Mouse (Mus musculus): ENCODE measurements around the gene Disc1.

DNA sequence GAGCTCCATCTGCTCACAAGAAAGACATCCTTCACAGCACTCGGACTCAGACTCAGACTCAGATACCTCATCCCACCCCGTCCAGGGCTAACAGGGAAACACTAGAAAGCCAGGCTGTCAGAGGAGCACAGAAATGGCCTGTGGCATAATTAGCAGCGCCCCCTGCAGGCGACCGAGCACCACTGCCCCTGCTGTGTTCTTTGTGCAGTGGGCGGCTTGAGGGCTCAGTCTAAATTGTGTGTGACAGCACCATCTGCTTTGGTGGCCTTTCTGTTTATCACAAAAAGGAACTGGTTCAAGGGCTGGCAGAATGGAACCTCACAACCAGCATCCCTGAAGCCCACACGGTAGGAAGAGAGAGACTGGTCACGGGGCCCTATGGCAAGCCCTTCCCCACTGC is 19.3 kb upstream of the Disc1 start:
- TF ChIP-seq CTCF (IDR thresholded peaks at IDR 0.05; ENCODE audit: extremely low read depth, insufficient read length, insufficient replicate concordance, low read depth, low read length) (peak; percentile 75), POLR2A (IDR thresholded peaks at IDR 0.05; ENCODE audit: low read depth, low read length) (no peak)

Measured in small intestine, adult 2 months (tissue).